Mouse (Mus musculus) frontal cortex, postnatal 36 days (tissue): Measurements from ENCODE around the gene Ficd.
"Not testable (repeated sequence)": the region's sequence is repeated elsewhere in the genome, so short reads cannot be mapped to it uniquely, and the experiment has no call there.

Experiments
- DNase-seq, 2 experiments: peaks; one replicate each; pipeline ENCODE4 v3.0.0; 2022; ENCODE audit warnings: low spot score in 2 of 2

Ficd gene

GRCm38 (mm10) chr5:113773664-113774063, 38.1 kb downstream of the Ficd start:
- DNase-seq, result peak; percentile 83 to 86

GRCm38 (mm10) chr5:113775585-113775984, 40.0 kb downstream of the Ficd start:
- DNase-seq, result no peak

- DNase-seq, result no peak
These were observed 40.7 kb downstream of the Ficd start for GRCm38 (mm10) chr5:113776128-113776895.

GRCm38 (mm10) chr5:113776896-113777226, 41.3 kb downstream of the Ficd start:
- no peak for DNase-seq

GRCm38 (mm10) chr5:113777728-113778127, 42.1 kb downstream of the Ficd start:
- DNase-seq, result not testable (repeated sequence)

GRCm38 (mm10) chr5:113779569-113779968, 44.0 kb downstream of the Ficd start:
- DNase-seq, result no peak

GRCm38 (mm10) chr5:113780082-113780752, 44.6 kb downstream of the Ficd start:
- no peak for DNase-seq

GRCm38 (mm10) chr5:113780763-113781162, 45.2 kb downstream of the Ficd start:
- no peak for DNase-seq

GRCm38 (mm10) chr5:113781254-113781653, 45.7 kb downstream of the Ficd start:
- DNase-seq, result no peak

GRCm38 (mm10) chr5:113781875-113782274, 46.3 kb downstream of the Ficd start:
- DNase-seq, result no peak

GRCm38 (mm10) chr5:113782624-113783023, 47.0 kb downstream of the Ficd start:
- no peak for DNase-seq

GRCm38 (mm10) chr5:113783581-113784001, 48.0 kb downstream of the Ficd start:
- DNase-seq, result peak in 1 of 2 experiments; percentile 57

- DNase-seq, result not testable (repeated sequence)
These were observed 48.5 kb downstream of the Ficd start for GRCm38 (mm10) chr5:113784104-113784503.

- no peak for DNase-seq
These were observed 51.4 kb downstream of the Ficd start for GRCm38 (mm10) chr5:113786985-113787384.

GRCm38 (mm10) chr5:113788645-113789044, 53.0 kb downstream of the Ficd start:
- DNase-seq, result no peak

GRCm38 (mm10) chr5:113789075-113789788, 53.6 kb downstream of the Ficd start:
- DNase-seq, result no peak
